Mouse (Mus musculus) kidney, adult 2 months (tissue): ENCODE results near the gene Rassf7.

ENCODE experiments used
- CTCF ChIP-seq: fragments of 200-500 bp; conservative IDR thresholded peaks from 2 replicates; pipeline ENCODE4 v1.5.1; 2011; ENCODE audit warnings: low read depth, mild to moderate bottlenecking, control low read depth, low read length, moderate library complexity, mixed read lengths; ENCODE audit not compliant: insufficient read depth, insufficient read length
- POLR2A ChIP-seq: fragments of 200-500 bp; IDR thresholded peaks from one replicate; pipeline ENCODE4 v1.6.1; 2011; ENCODE audit warnings: low read depth, low read length, control low read depth

GRCm38 (mm10) chr7:141230570-141230969 lies 14.9 kb downstream of the Rassf7 start:
- TF ChIP-seq CTCF (no peak), POLR2A (no peak)
